Mouse (Mus musculus) liver, adult 2 months (tissue): ENCODE results near the gene Msl1.

Experiments
- CTCF ChIP-seq: fragments of 200-500 bp; IDR thresholded peaks from 2 replicates; pipeline ENCODE4 v1.5.1; 2011; ENCODE audit warnings: low read depth, low read length, control low read depth
- POLR2A ChIP-seq: fragments of 200-500 bp; IDR thresholded peaks from 2 replicates; pipeline ENCODE4 v1.6.1; 2011; ENCODE audit warnings: low read length, control low read depth; ENCODE audit not compliant: insufficient read depth; ENCODE audit errors: extremely low read depth

DNA sequence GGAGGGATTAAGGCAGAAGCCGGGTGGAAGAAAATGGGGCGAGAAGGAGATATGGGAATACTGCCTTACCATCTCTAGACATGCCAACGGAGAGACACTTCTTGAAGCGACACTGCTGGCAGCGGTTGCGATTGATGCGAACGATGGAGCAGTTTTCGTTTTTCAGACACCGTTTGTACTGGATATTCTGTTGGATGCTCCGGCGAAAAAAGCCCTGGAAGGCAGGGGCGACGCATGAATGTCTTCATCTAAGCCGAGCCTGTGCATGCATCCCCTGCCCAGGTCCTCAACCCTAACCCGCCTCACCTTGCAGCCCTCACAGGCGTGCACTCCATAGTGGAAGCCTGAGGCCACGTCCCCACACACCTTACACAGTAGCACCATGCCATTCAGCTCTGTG is 24.2 kb upstream of the Msl1 start:
- TF ChIP-seq CTCF (no peak), POLR2A (no peak)
